Mouse (Mus musculus) thymus, adult 2 months (tissue): ENCODE results near the gene Ric1.

Experiments used
- CTCF ChIP-seq: fragments of 200-500 bp; IDR thresholded peaks from 2 replicates; pipeline ENCODE4 v1.5.1; 2012; ENCODE audit warnings: mild to moderate bottlenecking, control low read depth, low read length, moderate library complexity, borderline replicate concordance; ENCODE audit not compliant: control insufficient read depth, poor library complexity, insufficient read depth; ENCODE audit errors: extremely low read depth
- POLR2A ChIP-seq: fragments of 200-500 bp; IDR thresholded peaks from 2 replicates; pipeline ENCODE4 v1.6.1; 2012; ENCODE audit warnings: mild to moderate bottlenecking, low read length, control low read depth, moderate library complexity; ENCODE audit not compliant: control insufficient read depth, poor library complexity, insufficient read depth; ENCODE audit errors: extremely low read depth

- TF ChIP-seq CTCF (no peak), POLR2A (no peak)
Observed at GRCm38 (mm10) chr19:29526837-29527236, 4.8 kb downstream of the Ric1 start.
